Mouse (Mus musculus) midbrain, embryonic 14.5 days (tissue): ENCODE data around the gene Phka1. TPM values are rescaled to one million over a fixed set of nuclear protein-coding genes. Genes with fewer than 3 reads are reported as not detected.
"Not testable (repeated sequence)": the region's sequence is repeated elsewhere in the genome, so short reads cannot be mapped to it uniquely, and the experiment has no call there.

ENCODE experiments used
- ATAC-seq: fragments of 200-750 bp; cut with Nextera tagmentation; 2 replicates; pipeline ENCODE4 v1.8.0; 2017; ENCODE audit warnings: moderate number of reproducible peaks, moderate library complexity; ENCODE audit not compliant: low FRiP score, low TSS enrichment
- DNase-seq: peaks from one replicate; pipeline ENCODE4 v3.0.0-alpha.2; 2015
- H3K27ac ChIP-seq: fragments of 300-500 bp; sonication (generic); replicated peaks from 2 replicates; pipeline ENCODE4 v1.5.1; 2014; ENCODE audit warnings: mild to moderate bottlenecking, low read depth, low read length, moderate library complexity
- H3K27me3 ChIP-seq: fragments of 300-500 bp; sonication (generic); 2 replicates; pipeline ENCODE4 v1.6.1; 2014; ENCODE audit warnings: low read length, control low read depth, mixed read lengths; ENCODE audit not compliant: control insufficient read depth, insufficient read depth
- H3K36me3 ChIP-seq: fragments of 300-500 bp; sonication (generic); 2 replicates; pipeline ENCODE4 v1.6.1; 2014; ENCODE audit warnings: low read length, control low read depth; ENCODE audit not compliant: control insufficient read depth, insufficient read depth
- H3K4me1 ChIP-seq: fragments of 300-500 bp; sonication (generic); 2 replicates; pipeline ENCODE4 v1.6.1; 2014; ENCODE audit warnings: mild to moderate bottlenecking, antibody characterized with exemption, low read length, control low read depth; ENCODE audit not compliant: control insufficient read depth, insufficient read depth
- H3K4me2 ChIP-seq: fragments of 300-500 bp; sonication (generic); 2 replicates; pipeline ENCODE4 v1.6.1; 2014; ENCODE audit warnings: mild to moderate bottlenecking, low read length, moderate library complexity
- H3K4me3 ChIP-seq: fragments of 300-500 bp; sonication (generic); replicated peaks from 2 replicates; pipeline ENCODE4 v1.5.1; 2014; ENCODE audit warnings: low read depth, low read length
- H3K9ac ChIP-seq: fragments of 300-500 bp; sonication (generic); replicated peaks from 2 replicates; pipeline ENCODE4 v1.6.1; 2014; ENCODE audit warnings: mild to moderate bottlenecking, low read length, moderate library complexity
- H3K9me3 ChIP-seq: fragments of 300-500 bp; sonication (generic); 2 replicates; pipeline ENCODE4 v1.6.1; 2016; ENCODE audit warnings: low read length, control low read depth, mixed read lengths; ENCODE audit not compliant: control insufficient read depth
- WGBS: fragments of 180-500 bp; shearing (Covaris S2); extraction: QIAGEN DNeasy Blood & Tissue Kit; methylation state at CpG from one replicate; pipeline ENCODE4 v1.1.7; 2014; 5-methylcytosine and 5-hydroxymethylcytosine counted together
- polyA plus RNA-seq: library from polyadenylated mRNA; unstranded; fragments of >200 nt; fragmentation: Nextera tagmentation; extraction: Ambion mirVana; gene quantifications from 2 replicates; pipeline ENCODE4 v1.2.1, GENCODE M21; 2014

Gene Phka1
- polyA plus RNA-seq = 5.2 and 7.8 TPM in 2 replicates

DNA sequence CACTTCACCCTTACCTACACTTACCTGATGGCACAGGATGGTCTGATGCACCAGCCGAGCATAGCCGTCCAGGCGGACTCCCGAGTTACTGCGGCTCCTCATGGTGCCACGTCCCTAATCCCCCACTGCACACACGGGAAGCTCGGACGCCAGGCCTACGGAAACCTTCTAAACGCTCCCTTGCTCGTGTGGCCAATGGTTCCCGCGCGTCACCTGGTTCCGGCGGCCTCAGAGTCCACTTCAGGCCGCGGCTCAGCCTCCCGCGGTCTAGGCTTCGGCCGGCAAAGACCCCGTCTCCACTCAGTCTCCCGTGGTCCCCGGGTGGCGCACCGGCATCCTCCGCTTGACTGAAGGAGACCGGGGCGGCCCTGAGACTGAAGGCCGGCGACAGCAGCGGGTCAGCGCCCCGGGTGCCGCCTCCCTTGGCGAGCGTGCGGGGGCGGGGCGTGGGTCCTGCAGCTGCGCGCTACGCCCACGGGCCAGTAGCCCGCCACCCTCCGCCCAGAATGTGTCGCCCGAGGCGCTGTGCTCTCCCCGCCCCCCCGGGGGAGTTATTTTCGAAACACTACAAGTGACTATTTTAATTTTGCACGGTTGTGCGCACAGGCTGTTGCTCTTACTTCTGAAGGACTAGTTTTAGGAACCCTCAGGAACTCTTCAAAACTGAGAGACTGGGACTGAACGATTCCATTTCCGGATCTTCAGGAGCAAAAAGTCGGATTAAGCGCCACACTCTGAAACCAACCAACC lies at the start of gene Phka1:
Gene Phka1 (minus strand): TSS at position 424 of the 750 bp plus-strand sequence.
- ATAC-seq (peak; percentile 72), DNase-seq (peak; percentile 72)
- Histone ChIP-seq H3K27ac (no peak within 1 kb of the TSS), H3K4me1 (peaks cover 4% of the 10 kb centered on the region; the same call in 1 of the 2 replicates), H3K36me3 (no peaks in the 10 kb centered on the region), H3K4me2 (peak within 1 kb of the TSS; percentile 61), H3K27me3 (no peaks in the 10 kb centered on the region), H3K9ac (peak within 1 kb of the TSS; percentile 49; the same call in 1 of the 2 replicates), H3K4me3 (peak within 1 kb of the TSS; percentile 47), H3K9me3 (no peaks in the 10 kb centered on the region)
- 24% methylated on average over 42 of the region's 60 CpGs for WGBS

DNA sequence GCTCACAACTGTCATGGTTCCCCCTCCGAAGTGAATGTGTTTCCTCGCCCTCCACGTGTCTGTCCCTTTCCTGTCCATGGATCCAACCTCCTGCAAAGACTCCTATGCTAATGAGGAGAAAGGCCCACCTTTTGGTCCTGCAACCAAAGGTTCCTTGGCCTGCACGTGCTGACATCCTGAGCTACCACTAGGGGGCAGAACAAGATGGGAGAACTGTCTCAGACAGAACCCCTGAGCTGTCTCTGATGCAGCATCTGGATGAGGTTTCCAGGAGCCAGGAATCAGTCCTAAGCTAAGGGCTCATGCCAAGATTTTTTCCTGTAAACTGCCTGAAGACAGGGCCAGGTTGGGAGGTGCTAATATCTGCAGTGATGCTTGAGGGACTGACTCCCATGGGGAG lies 45.2 kb upstream of the Phka1 start:
- DNase-seq (peak; percentile 71), ATAC-seq (peak; percentile 46; the same call in 1 of the 2 replicates)
- H3K4me1 ChIP-seq, H3K9ac ChIP-seq, H3K27me3 ChIP-seq, H3K4me2 ChIP-seq, H3K4me3 ChIP-seq, H3K9me3 ChIP-seq, H3K36me3 ChIP-seq, H3K27ac ChIP-seq: not testable (repeated sequence)
- 23% methylated on average over 4 of the region's 4 CpGs for WGBS

DNA sequence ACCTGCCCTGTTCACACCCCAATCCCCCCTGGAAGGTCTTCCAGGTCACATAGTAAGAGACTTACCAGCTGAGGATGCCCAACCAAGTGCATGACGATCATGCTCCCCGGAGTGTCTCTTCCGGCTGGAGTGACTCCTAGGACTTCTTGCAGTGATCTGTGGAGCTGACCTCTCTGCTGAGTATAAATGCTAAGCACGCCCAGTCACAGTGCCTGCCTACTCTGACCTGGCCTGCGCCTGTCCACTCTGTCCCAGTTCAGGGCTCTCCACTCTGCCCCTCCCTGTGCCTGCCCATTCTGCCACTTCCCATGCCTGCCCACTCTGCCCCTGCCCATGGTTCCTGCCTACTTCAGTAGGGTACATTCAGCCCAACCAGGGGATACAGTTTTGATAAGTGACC lies 42.8 kb upstream of the Phka1 start, which contains the start of gene Gm3880:
Gene Gm3880 (minus strand): TSS at position 101 of the 400 bp plus-strand sequence.
- H3K9me3 ChIP-seq, ATAC-seq: not testable (repeated sequence)
- WGBS = 90% methylated on average over 5 of the region's 5 CpGs

GRCm38 (mm10) chrX:102684706-102685105 lies 40.7 kb upstream of the Phka1 start:
- H3K9ac ChIP-seq, H3K4me1 ChIP-seq, H3K9me3 ChIP-seq, H3K4me2 ChIP-seq, ATAC-seq, H3K27me3 ChIP-seq, H3K36me3 ChIP-seq, H3K27ac ChIP-seq, DNase-seq, H3K4me3 ChIP-seq: not testable (repeated sequence)
- 39% methylated on average over 3 of the region's 3 CpGs for WGBS

More for the DNA sequence above, 42.8 kb upstream of the Phka1 start, which contains the start of gene Gm3880:
- not testable (repeated sequence) for H3K9ac ChIP-seq, H3K27me3 ChIP-seq, H3K27ac ChIP-seq, H3K4me2 ChIP-seq, H3K36me3 ChIP-seq, H3K4me3 ChIP-seq, H3K4me1 ChIP-seq, DNase-seq

- Histone ChIP-seq H3K27me3 (no peaks in the 10 kb centered on the region), H3K36me3 (no peaks in the 10 kb centered on the region), H3K27ac (no peak overlapping the region), H3K4me3 (no peak overlapping the region), H3K9me3 (no peaks in the 10 kb centered on the region), H3K4me2 (no peak overlapping the region), H3K9ac (no peak overlapping the region), H3K4me1 (no peaks in the 10 kb centered on the region)
- DNase-seq (no peak), ATAC-seq (no peak)
- 82% methylated on average over 2 of the region's 2 CpGs for WGBS
These were observed 22.6 kb upstream of the Phka1 start for GRCm38 (mm10) chrX:102666641-102667040.

DNA sequence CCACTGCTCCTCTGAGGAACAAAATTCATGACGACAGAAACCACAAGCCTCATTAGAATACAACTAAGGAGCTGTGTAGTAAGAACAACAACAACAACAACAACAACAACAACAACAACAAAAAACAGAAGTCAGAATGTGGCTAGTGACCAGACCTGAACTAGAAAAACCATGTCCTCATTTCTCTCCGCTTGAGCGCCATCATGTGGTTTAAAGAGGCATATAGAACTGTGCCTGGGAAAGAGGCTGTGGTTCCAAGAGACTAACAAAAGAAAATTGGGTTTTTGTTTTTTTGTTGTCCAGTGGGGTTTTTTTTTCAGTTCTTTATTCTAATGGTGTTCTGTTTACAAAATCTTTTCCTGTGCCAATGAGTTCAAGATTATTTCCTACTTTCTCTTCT lies 16.7 kb upstream of the Phka1 start:
- no peaks in the 10 kb centered on the region for H3K27me3 ChIP-seq
- DNase-seq (peak; percentile 10), ATAC-seq (no peak)
- no peak overlapping the region for H3K9ac ChIP-seq
- no peaks in the 10 kb centered on the region for H3K36me3 ChIP-seq
- 25% methylated on average over 3 of the region's 3 CpGs for WGBS
- no peak overlapping the region for H3K4me2 ChIP-seq
- no peaks in the 10 kb centered on the region for H3K4me1 ChIP-seq
- H3K9me3 ChIP-seq = no peaks in the 10 kb centered on the region
- H3K4me3 ChIP-seq = no peak overlapping the region
- H3K27ac ChIP-seq = no peak overlapping the region

GRCm38 (mm10) chrX:102645691-102646090 lies 1.6 kb upstream of the Phka1 start:
- Histone ChIP-seq H3K9ac (no peak overlapping the region), H3K36me3 (no peaks in the 10 kb centered on the region), H3K4me3 (no peak overlapping the region), H3K9me3 (no peaks in the 10 kb centered on the region), H3K4me1 (peaks cover 4% of the 10 kb centered on the region; the same call in 1 of the 2 replicates), H3K27ac (no peak overlapping the region), H3K27me3 (no peaks in the 10 kb centered on the region), H3K4me2 (no peak overlapping the region)
- ATAC-seq = no peak
- no peak for DNase-seq
- WGBS = 91% methylated on average over 1 of the region's 1 CpGs

GRCm38 (mm10) chrX:102645146-102645545 lies 1.1 kb upstream of the Phka1 start:
- 48% methylated on average over 6 of the region's 6 CpGs for WGBS
- ATAC-seq (no peak), DNase-seq (no peak)
- Histone ChIP-seq H3K4me3 (no peak overlapping the region), H3K9ac (no peak overlapping the region), H3K9me3 (no peaks in the 10 kb centered on the region), H3K27ac (no peak overlapping the region), H3K27me3 (no peaks in the 10 kb centered on the region), H3K36me3 (no peaks in the 10 kb centered on the region), H3K4me1 (peaks cover 4% of the 10 kb centered on the region; the same call in 1 of the 2 replicates), H3K4me2 (peak overlapping the region; percentile 61; the same call in 1 of the 2 replicates)

DNA sequence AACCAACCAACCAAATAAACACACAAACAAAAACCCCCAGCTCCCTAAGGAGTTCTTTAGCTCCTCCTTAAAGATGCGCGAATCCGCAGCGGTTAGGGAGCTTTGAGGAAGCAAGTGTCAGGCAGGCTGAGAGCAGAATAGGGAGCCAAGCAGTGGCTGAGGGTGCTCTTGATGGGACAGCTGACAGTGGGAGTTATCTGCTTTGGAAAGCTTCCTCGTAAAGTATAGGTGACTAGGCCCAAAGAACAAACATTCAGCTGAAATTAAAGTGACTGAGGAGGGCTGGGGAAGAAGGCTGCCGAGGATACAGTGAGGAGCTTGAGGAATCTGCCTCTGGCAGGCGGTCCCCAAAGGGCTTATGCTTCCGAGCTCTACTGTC lies 516 bp upstream of the Phka1 start:
- Histone ChIP-seq H3K27me3 (no peaks in the 10 kb centered on the region), H3K4me1 (peaks cover 4% of the 10 kb centered on the region; the same call in 1 of the 2 replicates), H3K27ac (no peak overlapping the region), H3K4me3 (peak overlapping the region; percentile 47), H3K9me3 (no peaks in the 10 kb centered on the region), H3K36me3 (no peaks in the 10 kb centered on the region), H3K4me2 (peak overlapping the region; percentile 61), H3K9ac (no peak overlapping the region; the same call in 1 of the 2 replicates)
- no peak for ATAC-seq
- 21% methylated on average over 8 of the region's 8 CpGs for WGBS
- peak; percentile 56 for DNase-seq
